Mouse (Mus musculus) cerebellum, adult 8-10 months (tissue): ENCODE measurements at regions not wholly inside any gene's neighbourhood (a gene's known extent, or its start where the extent isn't known, plus 50 kb on each side); places are given as distances from the start of the nearest gene placed in this dataset.

ENCODE experiments used
- DNase-seq: peaks from one replicate; pipeline ENCODE4 v3.0.0; 2022

GRCm38 (mm10) chr4:10786701-10787100 lies 87.6 kb upstream of the 2610301B20Rik start:
- DNase-seq = no peak

GRCm38 (mm10) chr4:10788306-10788705 lies 86.0 kb upstream of the 2610301B20Rik start:
- no peak for DNase-seq

GRCm38 (mm10) chr4:10789141-10789540 lies 85.2 kb upstream of the 2610301B20Rik start:
- no peak for DNase-seq

- no peak for DNase-seq
These were observed 81.7 kb upstream of the 2610301B20Rik start for GRCm38 (mm10) chr4:10792628-10793027.

GRCm38 (mm10) chr4:10794471-10794870 lies 79.8 kb upstream of the 2610301B20Rik start:
- no peak for DNase-seq

- peak; percentile 48 for DNase-seq
These were observed 73.3 kb upstream of the 2610301B20Rik start for GRCm38 (mm10) chr4:10800780-10801553.

- DNase-seq = no peak
These were observed 69.6 kb upstream of the 2610301B20Rik start for GRCm38 (mm10) chr4:10804735-10805134.

GRCm38 (mm10) chr4:10807260-10807659 lies 67.0 kb upstream of the 2610301B20Rik start:
- DNase-seq = no peak

GRCm38 (mm10) chr4:10812931-10813330 lies 61.4 kb upstream of the 2610301B20Rik start:
- DNase-seq = no peak
